Mouse (Mus musculus) cerebellum, adult 2 months (tissue): Measurements from ENCODE around the gene Smap2.

Experiments used
- CTCF ChIP-seq: fragments of 200-500 bp; IDR thresholded peaks from 2 replicates; pipeline ENCODE4 v1.5.1; 2011; ENCODE audit warnings: low read depth, mild to moderate bottlenecking, control low read depth, low read length, moderate library complexity, borderline replicate concordance; ENCODE audit not compliant: insufficient read depth
- POLR2A ChIP-seq: fragments of 200-500 bp; IDR thresholded peaks from 2 replicates; pipeline ENCODE4 v1.6.1; 2011; ENCODE audit warnings: low read length, control low read depth, borderline replicate concordance; ENCODE audit not compliant: insufficient read depth

DNA sequence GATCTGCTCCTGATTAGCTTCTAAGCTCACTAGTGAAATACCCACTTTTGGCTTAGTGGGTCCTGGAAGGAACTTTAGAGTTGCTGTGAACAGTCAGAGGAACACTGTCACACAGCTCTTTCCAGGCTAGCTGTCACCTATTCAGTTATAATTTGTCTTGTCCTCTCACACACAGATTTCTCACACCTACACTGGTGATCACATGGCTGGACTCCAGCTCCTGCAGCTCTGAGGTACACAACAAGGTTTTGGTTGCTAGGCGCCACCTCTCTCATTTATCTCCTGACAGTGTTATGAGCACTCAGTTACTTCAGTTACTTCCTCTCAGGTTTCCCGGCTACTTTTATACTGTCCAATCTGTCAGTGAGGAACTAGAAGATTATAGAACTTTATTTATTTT is 48.3 kb upstream of the Smap2 start:
- no peak for TF ChIP-seq CTCF
- TF ChIP-seq POLR2A = no peak
